Mouse (Mus musculus): ENCODE data around the gene Nrxn1. TPM values are rescaled to one million over a fixed set of nuclear protein-coding genes. Genes with fewer than 3 reads are reported as not detected.

Nrxn1 gene
- total and polyA plus RNA-seq, 3 experiments, result 2.0 to 2.7 (median 2.1) TPM

DNA sequence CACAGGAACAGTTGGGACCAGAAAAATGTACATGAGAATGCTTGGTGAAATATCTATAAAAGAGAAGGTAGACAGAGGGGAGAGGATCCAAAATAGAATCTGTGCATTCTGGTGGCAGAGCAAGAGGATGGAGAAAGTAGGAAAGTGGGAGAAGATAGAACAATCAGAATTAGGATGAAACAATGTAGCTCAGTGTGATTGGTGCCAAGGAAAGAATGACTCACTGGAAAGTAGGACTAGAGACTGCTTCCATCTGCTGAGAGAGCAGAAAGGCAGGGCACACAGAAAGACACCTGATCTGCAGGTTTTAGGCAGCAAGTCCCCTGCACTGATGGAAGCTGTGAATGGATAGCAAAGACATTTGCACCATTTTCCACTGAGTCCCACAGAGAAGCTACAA, 657.0 kb downstream of the Nrxn1 start:
- Histone ChIP-seq H3K36me3 (ENCODE audit: control insufficient read depth, insufficient read depth, low read length) (no peaks in the 10 kb centered on the region), H3K79me2 (replicated peaks; ENCODE audit: control insufficient read depth, insufficient read depth, low read length) (no peaks in the 10 kb centered on the region), H3K27ac (no peak overlapping the region), H3K4me1 (ENCODE audit: control insufficient read depth, insufficient read depth, low read length) (no peaks in the 10 kb centered on the region), H3K27me3 (ENCODE audit: control insufficient read depth, insufficient read depth, low read length) (no peaks in the 10 kb centered on the region), H3K4me3 (no peak overlapping the region), H3K9ac (ENCODE audit: low read depth, low read length) (no peak overlapping the region)
- intact Hi-C loops (cut with DNase I), result no loop called here
- no peak for TF ChIP-seq EP300 (IDR thresholded peaks at IDR 0.05; ENCODE audit: insufficient read depth, low read depth, low read length)
- TF ChIP-seq POLR2A (IDR thresholded peaks at IDR 0.05; ENCODE audit: insufficient read depth, low read depth, low read length), result no peak
- no peak for TF ChIP-seq CTCF (IDR thresholded peaks at IDR 0.05)
- no peak for DNase-seq

GRCm38 (mm10) chr17:90435371-90435770, 657.5 kb downstream of the Nrxn1 start:
- no peak for TF ChIP-seq POLR2A (IDR thresholded peaks at IDR 0.05; ENCODE audit: insufficient read depth, low read depth, low read length)
- TF ChIP-seq CTCF (IDR thresholded peaks at IDR 0.05), result no peak
- TF ChIP-seq EP300 (IDR thresholded peaks at IDR 0.05; ENCODE audit: insufficient read depth, low read depth, low read length), result no peak
- 82% methylated on average over 2 of the region's 2 CpGs for WGBS
- Histone ChIP-seq H3K79me2 (replicated peaks; ENCODE audit: control insufficient read depth, insufficient read depth, low read length) (no peaks in the 10 kb centered on the region), H3K36me3 (ENCODE audit: control insufficient read depth, insufficient read depth, low read length) (no peaks in the 10 kb centered on the region), H3K9ac (ENCODE audit: low read depth, low read length) (no peak overlapping the region), H3K4me1 (ENCODE audit: control insufficient read depth, insufficient read depth, low read length) (no peaks in the 10 kb centered on the region), H3K4me3 (no peak overlapping the region), H3K27me3 (ENCODE audit: control insufficient read depth, insufficient read depth, low read length) (no peaks in the 10 kb centered on the region), H3K27ac (no peak overlapping the region)
- no peak for DNase-seq
- intact Hi-C loops (cut with DNase I), result no loop called here

DNA sequence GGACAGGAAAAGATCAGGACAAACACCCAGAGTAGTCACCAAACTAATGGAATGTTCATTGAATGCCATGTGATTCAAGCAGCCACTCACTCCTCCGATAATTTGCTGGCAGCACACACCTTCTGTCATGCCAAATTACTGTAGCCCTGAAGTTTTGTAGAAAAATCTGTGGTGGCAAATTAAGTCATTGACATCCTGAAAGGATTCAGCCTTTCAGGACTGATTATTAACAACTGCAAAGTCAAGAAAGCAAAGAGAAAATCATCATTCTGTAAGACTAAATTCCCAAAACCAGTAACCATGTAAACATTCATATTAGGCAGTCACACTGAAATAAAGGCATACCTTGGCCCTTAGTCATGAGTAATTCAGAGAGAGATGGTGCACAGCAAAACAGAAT, 662.7 kb downstream of the Nrxn1 start:
- no peak for DNase-seq
- H3K4me3 ChIP-seq, result no peak overlapping the region
- intact Hi-C loops (cut with DNase I), result no loop called here
- no peak for TF ChIP-seq EP300 (IDR thresholded peaks at IDR 0.05; ENCODE audit: insufficient read depth, low read depth, low read length)
- TF ChIP-seq POLR2A (IDR thresholded peaks at IDR 0.05; ENCODE audit: insufficient read depth, low read depth, low read length), result no peak
- TF ChIP-seq CTCF (IDR thresholded peaks at IDR 0.05), result no peak
- H3K79me2 ChIP-seq (replicated peaks; ENCODE audit: control insufficient read depth, insufficient read depth, low read length), result no peaks in the 10 kb centered on the region
- H3K27ac ChIP-seq, result no peak overlapping the region
- H3K36me3 ChIP-seq (ENCODE audit: control insufficient read depth, insufficient read depth, low read length), result no peaks in the 10 kb centered on the region
- 76% methylated on average over 1 of the region's 1 CpGs for WGBS
- no peaks in the 10 kb centered on the region for H3K27me3 ChIP-seq (ENCODE audit: control insufficient read depth, insufficient read depth, low read length)
- no peaks in the 10 kb centered on the region for H3K4me1 ChIP-seq (ENCODE audit: control insufficient read depth, insufficient read depth, low read length)
- H3K9ac ChIP-seq (ENCODE audit: low read depth, low read length), result no peak overlapping the region

DNA sequence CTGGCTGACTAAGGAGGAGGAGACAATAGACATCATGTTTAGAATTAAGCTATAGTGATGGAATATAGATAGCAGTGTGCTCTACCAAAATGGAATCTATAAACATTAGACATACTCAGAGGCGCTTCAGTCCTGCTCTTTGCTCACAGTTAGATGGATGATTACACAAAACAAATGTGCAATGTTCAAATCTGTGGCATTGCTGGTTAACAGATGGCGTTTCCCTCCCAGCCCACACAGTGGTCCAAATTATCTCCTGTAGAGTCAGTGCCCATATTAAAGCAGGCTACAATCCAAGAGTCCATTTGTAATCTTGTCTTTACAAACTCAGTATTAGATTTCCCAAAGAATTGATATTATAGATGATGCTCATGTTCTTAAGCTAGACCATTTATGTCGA, 666.9 kb downstream of the Nrxn1 start:
- no peaks in the 10 kb centered on the region for H3K79me2 ChIP-seq (replicated peaks; ENCODE audit: control insufficient read depth, insufficient read depth, low read length)
- intact Hi-C loops (cut with DNase I), result no loop called here
- no peak overlapping the region for H3K4me3 ChIP-seq
- TF ChIP-seq CTCF (IDR thresholded peaks at IDR 0.05), result no peak
- TF ChIP-seq POLR2A (IDR thresholded peaks at IDR 0.05; ENCODE audit: insufficient read depth, low read depth, low read length), result no peak
- no peak for TF ChIP-seq EP300 (IDR thresholded peaks at IDR 0.05; ENCODE audit: insufficient read depth, low read depth, low read length)
- H3K27me3 ChIP-seq (ENCODE audit: control insufficient read depth, insufficient read depth, low read length), result no peaks in the 10 kb centered on the region
- DNase-seq, result no peak
- H3K4me1 ChIP-seq (ENCODE audit: control insufficient read depth, insufficient read depth, low read length), result no peaks in the 10 kb centered on the region
- no peaks in the 10 kb centered on the region for H3K36me3 ChIP-seq (ENCODE audit: control insufficient read depth, insufficient read depth, low read length)
- H3K9ac ChIP-seq (ENCODE audit: low read depth, low read length), result no peak overlapping the region
- H3K27ac ChIP-seq, result no peak overlapping the region
- WGBS, result 79% methylated on average over 3 of the region's 3 CpGs

DNA sequence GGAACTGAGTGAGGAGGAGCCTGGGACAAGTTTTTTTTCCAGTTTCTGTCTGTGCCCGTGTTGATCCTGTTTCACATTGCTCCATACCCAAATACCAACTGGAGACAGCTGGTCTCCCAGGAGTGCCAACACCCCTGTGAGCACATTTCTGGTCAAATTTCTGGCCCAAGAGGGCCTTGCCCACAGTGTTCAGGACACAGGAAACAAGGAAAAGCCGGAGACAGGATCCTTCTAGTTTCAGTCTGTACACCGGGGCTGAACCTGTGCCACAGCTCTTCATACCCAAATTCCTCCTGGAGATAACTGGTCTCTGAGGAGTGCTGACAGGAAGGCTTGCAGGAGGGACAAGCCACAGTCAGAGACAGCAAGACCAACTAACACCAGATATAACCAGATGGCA, 670.3 kb downstream of the Nrxn1 start:
- H3K79me2 ChIP-seq (replicated peaks; ENCODE audit: control insufficient read depth, insufficient read depth, low read length), result no peaks in the 10 kb centered on the region
- no peaks in the 10 kb centered on the region for H3K4me1 ChIP-seq (ENCODE audit: control insufficient read depth, insufficient read depth, low read length)
- H3K36me3 ChIP-seq (ENCODE audit: control insufficient read depth, insufficient read depth, low read length), result no peaks in the 10 kb centered on the region
- DNase-seq, result no peak
- WGBS, result 53% methylated on average over 3 of the region's 3 CpGs
- no peaks in the 10 kb centered on the region for H3K27me3 ChIP-seq (ENCODE audit: control insufficient read depth, insufficient read depth, low read length)
- H3K27ac ChIP-seq, result no peak overlapping the region
- H3K4me3 ChIP-seq, result no peak overlapping the region
- no peak for TF ChIP-seq CTCF (IDR thresholded peaks at IDR 0.05)
- no peak for TF ChIP-seq POLR2A (IDR thresholded peaks at IDR 0.05; ENCODE audit: insufficient read depth, low read depth, low read length)
- no peak for TF ChIP-seq EP300 (IDR thresholded peaks at IDR 0.05; ENCODE audit: insufficient read depth, low read depth, low read length)
- no peak overlapping the region for H3K9ac ChIP-seq (ENCODE audit: low read depth, low read length)
- intact Hi-C loops (cut with DNase I), result no loop called here

DNA sequence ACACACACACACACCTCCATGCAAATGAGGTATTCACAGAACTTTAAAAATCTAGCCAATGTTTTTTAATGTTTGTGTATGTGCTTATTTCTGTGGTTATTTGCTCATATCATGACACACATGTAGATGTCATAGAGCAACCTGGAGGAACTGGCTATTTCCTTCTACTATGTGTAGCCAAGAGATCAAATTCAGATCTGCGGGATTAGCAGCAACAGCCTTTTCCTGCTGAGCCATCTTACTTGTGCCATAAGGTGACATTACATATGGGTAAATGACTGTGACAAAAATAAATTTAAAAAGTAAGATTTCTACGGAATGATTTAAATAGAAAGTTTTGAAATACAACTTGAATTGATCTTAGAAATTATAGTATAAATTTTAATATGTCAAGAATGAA, 672.1 kb downstream of the Nrxn1 start:
- TF ChIP-seq EP300 (IDR thresholded peaks at IDR 0.05; ENCODE audit: insufficient read depth, low read depth, low read length) (no peak), CTCF (IDR thresholded peaks at IDR 0.05) (no peak), POLR2A (IDR thresholded peaks at IDR 0.05; ENCODE audit: insufficient read depth, low read depth, low read length) (no peak)
- H3K79me2 ChIP-seq (replicated peaks; ENCODE audit: control insufficient read depth, insufficient read depth, low read length), result no peaks in the 10 kb centered on the region
- no peaks in the 10 kb centered on the region for H3K4me1 ChIP-seq (ENCODE audit: control insufficient read depth, insufficient read depth, low read length)
- 93% methylated on average over 2 of the region's 2 CpGs for WGBS
- no peaks in the 10 kb centered on the region for H3K36me3 ChIP-seq (ENCODE audit: control insufficient read depth, insufficient read depth, low read length)
- H3K4me3 ChIP-seq, result no peak overlapping the region
- no peaks in the 10 kb centered on the region for H3K27me3 ChIP-seq (ENCODE audit: control insufficient read depth, insufficient read depth, low read length)
- no peak for DNase-seq
- H3K9ac ChIP-seq (ENCODE audit: low read depth, low read length), result no peak overlapping the region
- no peak overlapping the region for H3K27ac ChIP-seq
- intact Hi-C loops (cut with DNase I), result no loop called here
